Mouse (Mus musculus): ENCODE data around the gene Tbc1d7. TPM values are rescaled to one million over a fixed set of nuclear protein-coding genes. Genes with fewer than 3 reads are reported as not detected.

Tbc1d7 gene
- polyA plus RNA-seq, 1 experiment: 6.3 TPM

- Histone ChIP-seq H3K4me3 (ENCODE audit: extremely low read depth, insufficient read depth, insufficient read length) (peak overlapping the region; percentile 6; the same call in 1 of the 2 replicates), H3K27me3 (ENCODE audit: control insufficient read depth, insufficient read depth, low read length) (no peaks in the 10 kb centered on the region), H3K27ac (ENCODE audit: insufficient read depth, low read length) (peak overlapping the region; percentile 58), H3K4me1 (ENCODE audit: control insufficient read depth, insufficient read depth, insufficient read length) (peaks cover 23% of the 10 kb centered on the region; the same call in 1 of the 2 replicates), H3K36me3 (ENCODE audit: control insufficient read depth, insufficient read depth, low read length) (no peaks in the 10 kb centered on the region)
- no peak for DNase-seq (ENCODE audit: low read depth in 1 of 2, low spot score in 2 of 2)
- WGBS: 69% methylated on average over 9 of the region's 9 CpGs
- no peak for TF ChIP-seq POLR2A (IDR thresholded peaks at IDR 0.05; ENCODE audit: low read depth, low read length)
- TF ChIP-seq CTCF (IDR thresholded peaks at IDR 0.05; ENCODE audit: extremely low read depth, insufficient read depth, insufficient read length, insufficient replicate concordance): no peak
Observed at GRCm38 (mm10) chr13:43215994-43216706, 44.8 kb upstream of the Tbc1d7 start.

- Histone ChIP-seq H3K27me3 (ENCODE audit: control insufficient read depth, insufficient read depth, low read length) (no peaks in the 10 kb centered on the region), H3K4me1 (ENCODE audit: control insufficient read depth, insufficient read depth, insufficient read length) (peaks cover 24% of the 10 kb centered on the region; the same call in 1 of the 2 replicates), H3K4me3 (ENCODE audit: extremely low read depth, insufficient read depth, insufficient read length) (peak overlapping the region; percentile 16), H3K27ac (ENCODE audit: insufficient read depth, low read length) (peak overlapping the region; percentile 58), H3K36me3 (ENCODE audit: control insufficient read depth, insufficient read depth, low read length) (no peaks in the 10 kb centered on the region)
- TF ChIP-seq POLR2A (IDR thresholded peaks at IDR 0.05; ENCODE audit: low read depth, low read length) (no peak), CTCF (IDR thresholded peaks at IDR 0.05; ENCODE audit: extremely low read depth, insufficient read depth, insufficient read length, insufficient replicate concordance) (no peak)
- 11% methylated on average over 19 of the region's 19 CpGs for WGBS
- peak in 1 of 2 experiments; percentile 52 for DNase-seq (ENCODE audit: low read depth in 1 of 2, low spot score in 2 of 2)
Observed at GRCm38 (mm10) chr13:43215144-43215993, 44.1 kb upstream of the Tbc1d7 start.

GRCm38 (mm10) chr13:43212338-43212737, 41.0 kb upstream of the Tbc1d7 start:
- no peak overlapping the region for H3K4me3 ChIP-seq (ENCODE audit: extremely low read depth, insufficient read depth, insufficient read length)
- H3K4me1 ChIP-seq (ENCODE audit: control insufficient read depth, insufficient read depth, insufficient read length): peaks cover 35% of the 10 kb centered on the region; the same call in 1 of the 2 replicates
- DNase-seq (ENCODE audit: low read depth in 1 of 2, low spot score in 2 of 2): no peak
- no peak overlapping the region; the same call in 1 of the 2 replicates for H3K27ac ChIP-seq (ENCODE audit: insufficient read depth, low read length)
- WGBS: 49% methylated on average over 7 of the region's 7 CpGs
- H3K36me3 ChIP-seq (ENCODE audit: control insufficient read depth, insufficient read depth, low read length): no peaks in the 10 kb centered on the region
- no peak for TF ChIP-seq POLR2A (IDR thresholded peaks at IDR 0.05; ENCODE audit: low read depth, low read length)
- no peak for TF ChIP-seq CTCF (IDR thresholded peaks at IDR 0.05; ENCODE audit: extremely low read depth, insufficient read depth, insufficient read length, insufficient replicate concordance)
- no peaks in the 10 kb centered on the region for H3K27me3 ChIP-seq (ENCODE audit: control insufficient read depth, insufficient read depth, low read length)

GRCm38 (mm10) chr13:43210956-43211355, 39.7 kb upstream of the Tbc1d7 start:
- Histone ChIP-seq H3K27me3 (ENCODE audit: control insufficient read depth, insufficient read depth, low read length) (no peaks in the 10 kb centered on the region), H3K4me3 (ENCODE audit: extremely low read depth, insufficient read depth, insufficient read length) (no peak overlapping the region), H3K4me1 (ENCODE audit: control insufficient read depth, insufficient read depth, insufficient read length) (peaks cover 28% of the 10 kb centered on the region; the same call in 1 of the 2 replicates), H3K27ac (ENCODE audit: insufficient read depth, low read length) (no peak overlapping the region), H3K36me3 (ENCODE audit: control insufficient read depth, insufficient read depth, low read length) (no peaks in the 10 kb centered on the region)
- DNase-seq (ENCODE audit: low read depth in 1 of 2, low spot score in 2 of 2): no peak
- TF ChIP-seq CTCF (IDR thresholded peaks at IDR 0.05; ENCODE audit: extremely low read depth, insufficient read depth, insufficient read length, insufficient replicate concordance): no peak
- no peak for TF ChIP-seq POLR2A (IDR thresholded peaks at IDR 0.05; ENCODE audit: low read depth, low read length)
- 88% methylated on average over 5 of the region's 5 CpGs for WGBS

- Histone ChIP-seq H3K4me3 (ENCODE audit: extremely low read depth, insufficient read depth, insufficient read length) (no peak overlapping the region), H3K4me1 (ENCODE audit: control insufficient read depth, insufficient read depth, insufficient read length) (peaks cover 22% of the 10 kb centered on the region; the same call in 1 of the 2 replicates), H3K36me3 (ENCODE audit: control insufficient read depth, insufficient read depth, low read length) (no peaks in the 10 kb centered on the region), H3K27ac (ENCODE audit: insufficient read depth, low read length) (peak overlapping the region; percentile 49), H3K27me3 (ENCODE audit: control insufficient read depth, insufficient read depth, low read length) (no peaks in the 10 kb centered on the region)
- WGBS: 22% methylated on average over 5 of the region's 5 CpGs
- DNase-seq (ENCODE audit: low read depth in 1 of 2, low spot score in 2 of 2): peak; percentile 69 to 75
- no peak for TF ChIP-seq POLR2A (IDR thresholded peaks at IDR 0.05; ENCODE audit: low read depth, low read length)
- no peak for TF ChIP-seq CTCF (IDR thresholded peaks at IDR 0.05; ENCODE audit: extremely low read depth, insufficient read depth, insufficient read length, insufficient replicate concordance)
Observed at GRCm38 (mm10) chr13:43209560-43209959, 38.3 kb upstream of the Tbc1d7 start.

GRCm38 (mm10) chr13:43208914-43209439, 37.7 kb upstream of the Tbc1d7 start:
- peak overlapping the region; percentile 49 for H3K27ac ChIP-seq (ENCODE audit: insufficient read depth, low read length)
- H3K4me1 ChIP-seq (ENCODE audit: control insufficient read depth, insufficient read depth, insufficient read length): peaks cover 20% of the 10 kb centered on the region; the same call in 1 of the 2 replicates
- no peaks in the 10 kb centered on the region for H3K36me3 ChIP-seq (ENCODE audit: control insufficient read depth, insufficient read depth, low read length)
- no peaks in the 10 kb centered on the region for H3K27me3 ChIP-seq (ENCODE audit: control insufficient read depth, insufficient read depth, low read length)
- TF ChIP-seq CTCF (IDR thresholded peaks at IDR 0.05; ENCODE audit: extremely low read depth, insufficient read depth, insufficient read length, insufficient replicate concordance) (no peak), POLR2A (IDR thresholded peaks at IDR 0.05; ENCODE audit: low read depth, low read length) (no peak)
- H3K4me3 ChIP-seq (ENCODE audit: extremely low read depth, insufficient read depth, insufficient read length): no peak overlapping the region; the same call in 1 of the 2 replicates
- WGBS: 7% methylated on average over 16 of the region's 16 CpGs
- peak; percentile 39 to 42 for DNase-seq (ENCODE audit: low read depth in 1 of 2, low spot score in 2 of 2)

Measured in spleen, adult 2 months (tissue).